Mouse (Mus musculus) kidney, adult 2 months (tissue): ENCODE results near the gene Atg4d.

ENCODE experiments used
- CTCF ChIP-seq: fragments of 200-500 bp; conservative IDR thresholded peaks from 2 replicates; pipeline ENCODE4 v1.5.1; 2011; ENCODE audit warnings: low read depth, mild to moderate bottlenecking, control low read depth, low read length, moderate library complexity, mixed read lengths; ENCODE audit not compliant: insufficient read depth, insufficient read length
- POLR2A ChIP-seq: fragments of 200-500 bp; IDR thresholded peaks from one replicate; pipeline ENCODE4 v1.6.1; 2011; ENCODE audit warnings: low read depth, low read length, control low read depth

DNA sequence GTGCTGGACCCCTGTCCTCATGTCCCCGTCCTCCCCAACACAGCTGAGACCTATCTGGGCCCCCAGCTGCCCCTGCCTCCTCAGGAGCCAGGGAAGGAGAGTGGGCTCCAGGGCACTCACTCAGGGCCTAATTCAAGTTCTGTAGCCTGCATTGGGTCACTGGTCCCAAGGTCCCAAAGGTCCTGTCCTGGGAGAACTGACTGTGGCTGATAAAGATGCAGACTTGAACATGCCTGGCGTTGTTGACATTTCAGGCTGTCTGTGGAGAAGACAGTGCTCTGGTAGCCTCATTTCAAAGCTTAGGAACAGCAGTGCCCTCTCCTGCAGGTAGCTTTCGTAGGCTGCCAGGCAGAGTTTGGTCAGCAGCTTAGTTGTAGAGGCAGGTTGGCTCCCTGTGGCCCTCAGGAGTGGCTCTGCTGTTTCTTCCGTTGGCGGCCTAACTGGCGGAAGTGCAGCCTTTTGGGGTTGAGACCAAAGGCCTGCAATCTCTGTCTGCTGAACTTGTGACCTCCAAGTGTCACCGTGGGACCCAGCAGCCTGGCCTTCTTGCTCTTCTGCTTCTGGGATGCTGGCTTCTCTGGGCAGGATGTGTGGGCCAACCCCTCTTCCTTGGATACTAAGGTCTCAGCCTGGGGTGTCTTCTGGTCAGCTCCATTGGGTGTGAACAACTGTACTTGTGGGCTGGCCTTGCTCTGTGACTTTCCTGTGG lies 8.6 kb downstream of the Atg4d start:
- TF ChIP-seq CTCF (no peak), POLR2A (no peak)
